Mouse (Mus musculus) forebrain, embryonic 11.5 days (tissue): ENCODE measurements at regions not wholly inside any gene's neighbourhood (a gene's known extent, or its start where the extent isn't known, plus 50 kb on each side); places are given as distances from the start of the nearest gene placed in this dataset.

ENCODE experiments used
- ATAC-seq: fragments of 200-750 bp; cut with Nextera tagmentation; replicated peaks from 2 replicates; pipeline ENCODE4 v1.8.0; 2017; ENCODE audit warnings: moderate TSS enrichment; ENCODE audit not compliant: low FRiP score
- DNase-seq: peaks from one replicate; pipeline ENCODE4 v3.0.0-alpha.2; 2017; ENCODE audit warnings: low spot score
- H3K27ac ChIP-seq: fragments of 300-500 bp; sonication (generic); 2 replicates; pipeline ENCODE4 v1.5.1; 2014; ENCODE audit warnings: low read depth, low read length
- H3K27me3 ChIP-seq: fragments of 300-500 bp; sonication (generic); 2 replicates; pipeline ENCODE4 v1.6.1; 2014; ENCODE audit warnings: mild to moderate bottlenecking, low read length, mixed read lengths; ENCODE audit not compliant: control insufficient read depth, insufficient read depth
- H3K36me3 ChIP-seq: fragments of 300-500 bp; sonication (generic); 2 replicates; pipeline ENCODE4 v1.6.1; 2014; ENCODE audit warnings: mild to moderate bottlenecking, low read length, moderate library complexity, mixed read lengths; ENCODE audit not compliant: control insufficient read depth, insufficient read depth
- H3K4me1 ChIP-seq: fragments of 300-500 bp; sonication (generic); replicated peaks from 2 replicates; pipeline ENCODE4 v1.6.1; 2014; ENCODE audit warnings: low read length, mixed read lengths; ENCODE audit not compliant: control insufficient read depth, insufficient read depth
- H3K4me2 ChIP-seq: fragments of 300-500 bp; sonication (generic); 2 replicates; pipeline ENCODE4 v1.6.1; 2014; ENCODE audit warnings: low read depth, mild to moderate bottlenecking, low read length, moderate library complexity, mixed read lengths; ENCODE audit not compliant: severe bottlenecking
- H3K4me3 ChIP-seq: fragments of 300-500 bp; sonication (generic); 2 replicates; pipeline ENCODE4 v1.5.1; 2014; ENCODE audit warnings: low read depth, low read length
- H3K9ac ChIP-seq: fragments of 300-500 bp; sonication (generic); 2 replicates; pipeline ENCODE4 v1.6.1; 2014; ENCODE audit warnings: low read length
- H3K9me3 ChIP-seq: fragments of 300-500 bp; sonication (generic); 2 replicates; pipeline ENCODE4 v1.6.1; 2016; ENCODE audit warnings: low read length, mixed read lengths; ENCODE audit not compliant: control insufficient read depth
- WGBS: fragments of 180-500 bp; shearing (Covaris S2); extraction: QIAGEN DNeasy Blood & Tissue Kit; methylation state at CpG from one replicate; pipeline ENCODE4 v1.1.7; 2014; 5-methylcytosine and 5-hydroxymethylcytosine counted together

GRCm38 (mm10) chr10:45823612-45824011, 246.0 kb downstream of the Hace1 start:
- no peak overlapping the region for H3K9ac ChIP-seq
- DNase-seq, result no peak
- no peaks in the 10 kb centered on the region for H3K4me1 ChIP-seq
- H3K4me2 ChIP-seq, result no peak overlapping the region
- H3K9me3 ChIP-seq, result no peaks in the 10 kb centered on the region
- 89% methylated on average over 2 of the region's 2 CpGs for WGBS
- ATAC-seq, result no peak
- H3K27me3 ChIP-seq, result no peaks in the 10 kb centered on the region
- H3K36me3 ChIP-seq, result no peaks in the 10 kb centered on the region
- no peak overlapping the region for H3K27ac ChIP-seq
- H3K4me3 ChIP-seq, result no peak overlapping the region

- Histone ChIP-seq H3K4me1 (no peaks in the 10 kb centered on the region), H3K4me3 (no peak overlapping the region), H3K4me2 (no peak overlapping the region), H3K27me3 (no peaks in the 10 kb centered on the region), H3K36me3 (no peaks in the 10 kb centered on the region), H3K9me3 (no peaks in the 10 kb centered on the region), H3K9ac (no peak overlapping the region), H3K27ac (no peak overlapping the region)
- DNase-seq (no peak), ATAC-seq (no peak)
- WGBS, result 91% methylated on average over 2 of the region's 2 CpGs
Observed at GRCm38 (mm10) chr10:45848654-45849053, 271.0 kb downstream of the Hace1 start.

- DNase-seq (no peak), ATAC-seq (no peak)
- Histone ChIP-seq H3K4me1 (no peaks in the 10 kb centered on the region), H3K4me2 (no peak overlapping the region), H3K36me3 (no peaks in the 10 kb centered on the region), H3K9me3 (no peaks in the 10 kb centered on the region), H3K27ac (no peak overlapping the region), H3K27me3 (no peaks in the 10 kb centered on the region), H3K9ac (no peak overlapping the region), H3K4me3 (no peak overlapping the region)
- 82% methylated on average over 1 of the region's 1 CpGs for WGBS
Observed at GRCm38 (mm10) chr10:45849841-45850240, 272.2 kb downstream of the Hace1 start.

GRCm38 (mm10) chr10:45850625-45851024, 273.0 kb downstream of the Hace1 start:
- WGBS, result 37% methylated on average over 6 of the region's 6 CpGs
- ATAC-seq, result no peak
- H3K4me3 ChIP-seq, result no peak overlapping the region
- no peaks in the 10 kb centered on the region for H3K36me3 ChIP-seq
- no peak overlapping the region for H3K27ac ChIP-seq
- no peaks in the 10 kb centered on the region for H3K9me3 ChIP-seq
- H3K4me2 ChIP-seq, result no peak overlapping the region
- H3K27me3 ChIP-seq, result no peaks in the 10 kb centered on the region
- no peak for DNase-seq
- H3K9ac ChIP-seq, result no peak overlapping the region
- H3K4me1 ChIP-seq, result no peaks in the 10 kb centered on the region

GRCm38 (mm10) chr10:45852688-45853087, 275.1 kb downstream of the Hace1 start:
- no peak overlapping the region for H3K4me3 ChIP-seq
- ATAC-seq (no peak), DNase-seq (no peak)
- H3K36me3 ChIP-seq, result no peaks in the 10 kb centered on the region
- H3K27ac ChIP-seq, result no peak overlapping the region
- H3K4me1 ChIP-seq, result no peaks in the 10 kb centered on the region
- H3K4me2 ChIP-seq, result no peak overlapping the region
- no peaks in the 10 kb centered on the region for H3K27me3 ChIP-seq
- 56% methylated on average over 5 of the region's 5 CpGs for WGBS
- H3K9me3 ChIP-seq, result no peaks in the 10 kb centered on the region
- no peak overlapping the region for H3K9ac ChIP-seq

GRCm38 (mm10) chr10:45855514-45855913, 277.9 kb downstream of the Hace1 start:
- no peak for ATAC-seq
- no peaks in the 10 kb centered on the region for H3K27me3 ChIP-seq
- no peak overlapping the region for H3K27ac ChIP-seq
- H3K9me3 ChIP-seq, result no peaks in the 10 kb centered on the region
- 77% methylated on average over 3 of the region's 3 CpGs for WGBS
- H3K9ac ChIP-seq, result no peak overlapping the region
- no peak overlapping the region for H3K4me2 ChIP-seq
- H3K36me3 ChIP-seq, result no peaks in the 10 kb centered on the region
- H3K4me1 ChIP-seq, result no peaks in the 10 kb centered on the region
- H3K4me3 ChIP-seq, result no peak overlapping the region
- no peak for DNase-seq

GRCm38 (mm10) chr10:45859137-45859536, 281.5 kb downstream of the Hace1 start:
- Histone ChIP-seq H3K4me1 (no peaks in the 10 kb centered on the region), H3K27me3 (no peaks in the 10 kb centered on the region), H3K27ac (no peak overlapping the region), H3K9ac (no peak overlapping the region), H3K4me2 (no peak overlapping the region), H3K4me3 (no peak overlapping the region), H3K9me3 (no peaks in the 10 kb centered on the region), H3K36me3 (no peaks in the 10 kb centered on the region)
- WGBS, result 86% methylated on average over 3 of the region's 3 CpGs
- no peak for DNase-seq
- ATAC-seq, result no peak

GRCm38 (mm10) chr10:45859909-45860308, 282.3 kb downstream of the Hace1 start:
- Histone ChIP-seq H3K9me3 (no peaks in the 10 kb centered on the region), H3K4me3 (no peak overlapping the region), H3K9ac (no peak overlapping the region), H3K4me1 (no peaks in the 10 kb centered on the region), H3K4me2 (no peak overlapping the region), H3K27ac (no peak overlapping the region), H3K27me3 (no peaks in the 10 kb centered on the region), H3K36me3 (no peaks in the 10 kb centered on the region)
- WGBS, result 34% methylated on average over 4 of the region's 4 CpGs
- DNase-seq (no peak), ATAC-seq (no peak)

- no peak overlapping the region for H3K9ac ChIP-seq
- ATAC-seq (no peak), DNase-seq (no peak)
- H3K27me3 ChIP-seq, result no peaks in the 10 kb centered on the region
- H3K4me2 ChIP-seq, result no peak overlapping the region
- H3K9me3 ChIP-seq, result no peaks in the 10 kb centered on the region
- no peaks in the 10 kb centered on the region for H3K4me1 ChIP-seq
- no peak overlapping the region for H3K4me3 ChIP-seq
- WGBS, result 65% methylated on average over 4 of the region's 4 CpGs
- no peaks in the 10 kb centered on the region for H3K36me3 ChIP-seq
- no peak overlapping the region for H3K27ac ChIP-seq
Observed at GRCm38 (mm10) chr10:45860696-45861095, 283.1 kb downstream of the Hace1 start.
